Mouse (Mus musculus): Measurements from ENCODE around the gene Sema6d. TPM values are rescaled to one million over a fixed set of nuclear protein-coding genes. Genes with fewer than 3 reads are reported as not detected.
A peak's percentile ranks its signal among the peaks of the same experiment; 100 is the strongest.

Gene Sema6d
- polyA plus RNA-seq, 1 experiment from 2014 or later: 11.4 TPM

- Histone ChIP-seq H3K4me1 (peaks cover 24% of the 10 kb centered on the region), H3K36me3 (no peaks in the 10 kb centered on the region), H3K27me3 (peaks cover 15% of the 10 kb centered on the region), H3K9ac (peak overlapping the region; percentile 86), H3K27ac (no peak overlapping the region), H3K4me2 (peak overlapping the region; percentile 82), H3K4me3 (peak overlapping the region; percentile 78), H3K9me3 (no peaks in the 10 kb centered on the region)
- 11% methylated on average over 13 of the region's 13 CpGs for WGBS
- ATAC-seq (ENCODE audit: insufficient number of reproducible peaks, insufficient read depth, low FRiP score, low TSS enrichment, low read depth): no peak
Observed at GRCm38 (mm10) chr2:124611226-124611625, 521.5 kb downstream of the Sema6d start.

DNA sequence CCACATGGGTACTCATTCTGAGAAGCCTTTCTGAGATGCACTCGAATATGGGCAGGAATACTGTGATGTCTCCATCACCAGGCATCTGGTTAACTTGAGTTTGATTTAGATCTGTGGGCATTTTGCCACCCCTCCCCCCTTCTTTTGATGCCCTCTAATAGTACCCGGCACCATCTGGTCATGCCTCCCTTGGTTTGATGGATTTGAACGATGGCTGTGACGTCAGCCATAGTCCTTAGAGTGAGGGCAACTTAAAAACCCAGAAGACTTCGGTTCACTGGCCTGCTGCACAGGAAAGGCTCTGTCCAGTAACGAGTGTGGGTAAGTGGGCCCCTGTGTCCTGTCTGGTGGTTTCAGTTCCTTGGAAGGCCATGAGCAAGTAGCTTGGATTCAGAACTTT is 522.5 kb downstream of the Sema6d start:
- Histone ChIP-seq H3K36me3 (no peaks in the 10 kb centered on the region), H3K27me3 (peaks cover 14% of the 10 kb centered on the region), H3K4me3 (peak overlapping the region; percentile 78), H3K4me2 (peak overlapping the region; percentile 82), H3K9ac (peak overlapping the region; percentile 86), H3K9me3 (no peaks in the 10 kb centered on the region), H3K4me1 (peaks cover 24% of the 10 kb centered on the region), H3K27ac (no peak overlapping the region)
- no peak for ATAC-seq (ENCODE audit: insufficient number of reproducible peaks, insufficient read depth, low FRiP score, low TSS enrichment, low read depth)
- WGBS: 45% methylated on average over 6 of the region's 6 CpGs

DNA sequence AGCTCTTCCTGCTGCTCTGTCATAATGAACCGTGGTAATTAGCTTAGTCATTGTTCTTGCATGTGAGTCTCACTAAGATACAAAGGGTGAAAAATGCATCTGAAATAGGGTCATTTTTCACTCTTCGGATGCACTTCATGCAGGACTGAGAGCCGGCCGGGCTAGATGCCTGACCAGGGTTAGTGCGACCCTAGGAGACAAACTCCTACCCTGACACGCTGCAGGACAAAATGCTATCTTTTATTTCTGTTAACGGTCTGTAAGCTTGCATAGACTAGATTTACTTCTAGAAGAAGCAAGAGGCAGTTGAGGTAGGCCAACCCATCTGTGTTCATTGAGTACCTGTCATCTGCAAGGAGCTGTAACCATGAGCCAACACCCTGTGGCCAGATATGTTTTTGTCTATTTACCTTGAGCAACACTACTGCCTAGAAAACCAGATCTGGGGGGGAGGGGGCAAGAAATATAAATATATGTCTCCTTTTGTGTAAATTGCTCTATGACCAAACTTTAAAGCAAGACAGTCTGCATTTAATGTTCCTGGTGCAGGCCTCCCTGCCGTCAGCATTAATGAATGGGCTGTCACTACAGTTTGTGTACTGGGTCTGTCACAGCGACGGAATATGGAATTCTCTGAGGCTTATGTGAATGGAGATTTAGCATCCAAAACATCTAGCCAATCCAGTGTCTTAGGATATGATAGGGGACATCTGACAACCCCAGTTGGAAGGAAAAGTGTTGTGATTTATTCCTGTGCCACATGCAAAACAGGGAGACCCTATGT is 523.1 kb downstream of the Sema6d start:
- WGBS: 66% methylated on average over 10 of the region's 10 CpGs
- peak overlapping the region; percentile 78 for H3K4me3 ChIP-seq
- H3K36me3 ChIP-seq: no peaks in the 10 kb centered on the region
- peak overlapping the region; percentile 33; the same call in 1 of the 2 replicates for H3K9ac ChIP-seq
- no peak for ATAC-seq (ENCODE audit: insufficient number of reproducible peaks, insufficient read depth, low FRiP score, low TSS enrichment, low read depth)
- H3K9me3 ChIP-seq: no peaks in the 10 kb centered on the region
- H3K4me2 ChIP-seq: peak overlapping the region; percentile 82
- H3K27ac ChIP-seq: no peak overlapping the region
- H3K27me3 ChIP-seq: peaks cover 7% of the 10 kb centered on the region
- peaks cover 31% of the 10 kb centered on the region for H3K4me1 ChIP-seq

- H3K27ac ChIP-seq: no peak overlapping the region
- no peak overlapping the region for H3K9ac ChIP-seq
- H3K4me2 ChIP-seq: peak overlapping the region; percentile 82
- no peak for ATAC-seq (ENCODE audit: insufficient number of reproducible peaks, insufficient read depth, low FRiP score, low TSS enrichment, low read depth)
- no peak overlapping the region for H3K4me3 ChIP-seq
- no peaks in the 10 kb centered on the region for H3K9me3 ChIP-seq
- 82% methylated on average over 3 of the region's 3 CpGs for WGBS
- H3K4me1 ChIP-seq: peaks cover 33% of the 10 kb centered on the region
- H3K27me3 ChIP-seq: no peaks in the 10 kb centered on the region; the same call in 1 of the 2 replicates
- no peaks in the 10 kb centered on the region for H3K36me3 ChIP-seq
Observed at GRCm38 (mm10) chr2:124613671-124614210, 524.0 kb downstream of the Sema6d start.

DNA sequence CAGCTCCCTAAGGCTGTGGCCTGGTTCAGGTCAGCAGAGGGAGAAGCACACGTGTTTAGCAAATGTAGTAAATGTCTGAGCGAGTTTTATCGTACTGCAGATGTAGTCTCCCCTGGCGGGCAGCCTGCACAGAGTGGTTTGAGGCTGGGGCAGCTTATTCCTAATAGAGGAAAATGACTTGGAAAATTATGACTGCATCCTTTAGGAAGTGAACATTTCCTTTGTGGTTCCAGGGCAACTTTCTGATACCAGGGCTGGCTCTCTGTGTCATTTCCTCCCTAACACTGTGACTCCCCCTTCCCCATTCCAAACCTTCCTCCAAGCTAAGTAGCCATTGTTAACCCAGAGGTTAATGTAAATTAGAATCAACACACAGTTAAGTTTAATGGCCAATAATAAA is 527.0 kb downstream of the Sema6d start:
- ATAC-seq (ENCODE audit: insufficient number of reproducible peaks, insufficient read depth, low FRiP score, low TSS enrichment, low read depth): 0 out of 2 replicates have a peak, but pooled peaks have one; percentile 43
- Histone ChIP-seq H3K9me3 (no peaks in the 10 kb centered on the region), H3K4me3 (no peak overlapping the region), H3K27ac (no peak overlapping the region), H3K4me1 (peaks cover 26% of the 10 kb centered on the region), H3K9ac (no peak overlapping the region), H3K36me3 (no peaks in the 10 kb centered on the region), H3K4me2 (no peak overlapping the region), H3K27me3 (no peaks in the 10 kb centered on the region; the same call in 1 of the 2 replicates)
- WGBS: 49% methylated on average over 4 of the region's 4 CpGs

DNA sequence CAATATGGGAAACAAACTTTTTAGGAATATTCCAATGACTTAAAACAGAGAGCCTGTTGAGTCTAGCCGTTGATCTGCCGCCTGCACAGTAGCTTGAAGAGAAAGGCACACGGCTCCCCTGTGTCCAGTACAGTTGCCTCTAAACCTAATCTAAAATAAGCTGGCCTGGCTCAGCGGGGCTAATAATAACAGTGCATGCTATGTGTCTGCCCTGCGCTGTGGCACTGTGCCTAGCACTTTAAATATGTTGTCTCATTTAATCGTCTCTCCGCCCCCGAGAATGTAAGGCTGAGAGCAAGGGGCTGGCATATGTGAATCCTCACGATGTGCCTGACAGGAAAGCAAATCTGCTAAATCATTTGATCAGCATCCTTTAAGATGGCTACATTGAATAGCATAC is 527.7 kb downstream of the Sema6d start:
- H3K4me3 ChIP-seq: no peak overlapping the region
- no peak overlapping the region for H3K27ac ChIP-seq
- H3K4me2 ChIP-seq: no peak overlapping the region
- ATAC-seq (ENCODE audit: insufficient number of reproducible peaks, insufficient read depth, low FRiP score, low TSS enrichment, low read depth): no peak
- H3K36me3 ChIP-seq: no peaks in the 10 kb centered on the region
- no peaks in the 10 kb centered on the region for H3K9me3 ChIP-seq
- peaks cover 19% of the 10 kb centered on the region for H3K4me1 ChIP-seq
- H3K9ac ChIP-seq: no peak overlapping the region
- WGBS: 73% methylated on average over 9 of the region's 9 CpGs
- H3K27me3 ChIP-seq: no peaks in the 10 kb centered on the region; the same call in 1 of the 2 replicates

DNA sequence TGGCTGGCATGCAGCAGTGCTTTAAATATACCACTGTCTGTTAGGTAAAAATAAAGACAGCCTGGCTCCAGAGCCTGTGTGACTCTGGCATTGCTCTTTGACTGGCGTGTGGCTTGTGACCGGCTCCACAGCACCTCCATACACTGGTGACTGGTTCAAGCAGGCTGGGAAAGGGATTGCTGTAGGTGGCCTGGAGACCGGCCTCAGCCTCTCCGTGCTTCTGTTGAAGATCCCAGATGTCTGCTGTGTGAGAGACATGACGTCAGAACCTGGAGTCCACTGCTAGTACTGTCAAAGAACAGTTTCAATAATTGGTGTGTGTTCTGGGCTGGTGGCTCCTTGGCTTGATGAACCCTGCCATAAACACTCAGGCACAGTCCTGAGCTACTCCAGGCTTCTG is 528.3 kb downstream of the Sema6d start:
- H3K4me3 ChIP-seq: no peak overlapping the region
- H3K9ac ChIP-seq: no peak overlapping the region
- WGBS: 83% methylated on average over 5 of the region's 5 CpGs
- no peak overlapping the region for H3K27ac ChIP-seq
- no peaks in the 10 kb centered on the region for H3K36me3 ChIP-seq
- no peak overlapping the region for H3K4me2 ChIP-seq
- peaks cover 14% of the 10 kb centered on the region; the same call in 1 of the 2 replicates for H3K4me1 ChIP-seq
- no peaks in the 10 kb centered on the region for H3K9me3 ChIP-seq
- H3K27me3 ChIP-seq: no peaks in the 10 kb centered on the region; the same call in 1 of the 2 replicates
- no peak for ATAC-seq (ENCODE audit: insufficient number of reproducible peaks, insufficient read depth, low FRiP score, low TSS enrichment, low read depth)

DNA sequence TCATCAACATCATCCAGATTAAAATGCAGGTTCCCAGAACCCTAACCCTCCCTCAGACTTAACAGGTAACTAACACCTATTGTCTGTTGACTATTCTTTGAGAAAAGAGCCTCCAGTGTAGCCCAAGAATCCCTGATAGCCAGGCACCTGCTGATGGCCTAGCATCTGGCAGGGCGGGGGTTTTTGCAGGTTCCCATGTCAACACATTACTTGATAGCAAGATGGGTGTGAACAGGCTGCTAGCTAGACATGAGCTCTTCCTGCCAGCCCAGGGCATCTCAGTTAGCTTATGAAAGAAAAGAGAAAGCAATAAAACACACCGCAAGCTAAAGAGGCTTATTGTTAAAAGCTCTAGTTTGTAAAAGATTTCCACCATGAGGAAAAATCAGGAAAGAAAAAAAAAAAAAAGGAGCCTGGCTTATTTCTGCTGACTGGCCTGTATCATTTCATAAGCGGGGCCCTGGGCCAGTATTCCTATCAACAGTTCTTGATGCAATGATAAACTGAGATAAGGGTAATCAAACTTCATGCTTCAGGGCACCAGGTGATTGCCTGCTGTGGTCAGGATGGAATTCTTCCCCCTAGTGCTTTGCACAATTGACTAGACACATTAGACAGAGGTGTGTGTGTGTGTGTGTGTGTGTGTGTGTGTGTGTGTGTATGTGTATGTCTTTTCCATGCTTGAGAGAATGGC is 528.9 kb downstream of the Sema6d start:
- no peaks in the 10 kb centered on the region for H3K36me3 ChIP-seq
- H3K27me3 ChIP-seq: no peaks in the 10 kb centered on the region; the same call in 1 of the 2 replicates
- no peak overlapping the region for H3K27ac ChIP-seq
- no peak overlapping the region for H3K4me3 ChIP-seq
- no peaks in the 10 kb centered on the region for H3K9me3 ChIP-seq
- 83% methylated on average over 3 of the region's 3 CpGs for WGBS
- 0 out of 2 replicates have a peak, but pooled peaks cover 9% of the 10 kb centered on the region for H3K4me1 ChIP-seq
- no peak overlapping the region for H3K4me2 ChIP-seq
- H3K9ac ChIP-seq: no peak overlapping the region
- ATAC-seq (ENCODE audit: insufficient number of reproducible peaks, insufficient read depth, low FRiP score, low TSS enrichment, low read depth): no peak

DNA sequence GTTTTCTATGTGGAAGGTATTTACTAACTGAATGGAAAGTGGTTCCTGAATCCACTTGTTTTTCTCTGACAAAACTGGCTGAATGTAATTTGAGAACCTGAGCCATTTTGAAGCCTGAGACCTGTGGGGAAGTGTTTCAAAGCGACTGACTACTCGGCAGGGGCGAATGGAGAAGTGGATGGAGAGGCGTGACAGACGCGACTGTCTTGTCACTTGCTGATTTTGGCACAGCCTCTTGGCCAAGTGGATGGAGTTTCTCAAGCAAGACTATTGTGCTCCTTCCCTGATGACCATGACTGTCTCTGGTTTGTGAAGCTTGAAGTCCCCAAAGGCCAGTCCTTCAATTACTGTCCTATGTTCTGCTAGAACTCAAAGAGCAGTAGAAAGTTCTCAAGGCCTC is 530.7 kb downstream of the Sema6d start:
- no peaks in the 10 kb centered on the region for H3K9me3 ChIP-seq
- no peak overlapping the region for H3K27ac ChIP-seq
- no peak for ATAC-seq (ENCODE audit: insufficient number of reproducible peaks, insufficient read depth, low FRiP score, low TSS enrichment, low read depth)
- WGBS: 59% methylated on average over 6 of the region's 6 CpGs
- 0 out of 2 replicates have a peak, but pooled peaks cover 8% of the 10 kb centered on the region for H3K4me1 ChIP-seq
- no peak overlapping the region for H3K4me2 ChIP-seq
- no peak overlapping the region for H3K4me3 ChIP-seq
- H3K27me3 ChIP-seq: no peaks in the 10 kb centered on the region
- H3K9ac ChIP-seq: no peak overlapping the region
- H3K36me3 ChIP-seq: no peaks in the 10 kb centered on the region

DNA sequence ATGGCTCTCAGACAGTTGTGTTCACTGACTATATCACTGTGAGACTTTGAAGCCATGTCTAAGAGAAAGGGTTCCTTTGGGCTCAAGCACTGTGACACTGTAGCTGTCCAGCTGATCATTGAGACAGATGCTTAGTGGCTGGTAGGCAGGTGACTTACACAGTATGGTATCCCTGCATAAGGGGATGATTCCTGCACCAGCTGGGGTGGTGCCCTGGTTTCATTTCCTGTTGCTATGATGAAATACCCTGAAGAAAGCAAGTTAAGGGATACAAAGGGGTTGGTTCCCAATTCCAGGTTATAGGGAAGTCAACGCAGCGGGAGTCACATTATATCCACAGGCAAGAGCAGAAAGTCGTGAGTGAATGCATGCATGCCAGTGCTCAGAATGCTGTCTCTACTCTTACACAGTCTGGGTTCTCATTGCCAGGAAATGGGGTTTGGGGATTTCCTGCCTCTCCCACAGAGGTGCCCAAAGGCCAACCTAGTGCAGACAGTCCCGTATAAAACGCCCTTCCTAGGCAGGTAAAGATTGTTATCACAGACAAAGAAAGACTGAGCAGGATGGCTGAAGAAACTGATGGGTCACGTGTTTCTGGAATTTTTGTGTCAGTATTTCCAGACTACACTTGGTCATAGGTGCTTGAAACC is 532.3 kb downstream of the Sema6d start:
- H3K36me3 ChIP-seq: no peaks in the 10 kb centered on the region
- no peak overlapping the region for H3K4me2 ChIP-seq
- no peaks in the 10 kb centered on the region for H3K27me3 ChIP-seq
- H3K4me3 ChIP-seq: no peak overlapping the region
- no peak overlapping the region for H3K9ac ChIP-seq
- 71% methylated on average over 6 of the region's 6 CpGs for WGBS
- no peaks in the 10 kb centered on the region for H3K9me3 ChIP-seq
- H3K4me1 ChIP-seq: 0 out of 2 replicates have a peak, but pooled peaks cover 8% of the 10 kb centered on the region
- no peak for ATAC-seq (ENCODE audit: insufficient number of reproducible peaks, insufficient read depth, low FRiP score, low TSS enrichment, low read depth)
- no peak overlapping the region; the same call in 1 of the 2 replicates for H3K27ac ChIP-seq

DNA sequence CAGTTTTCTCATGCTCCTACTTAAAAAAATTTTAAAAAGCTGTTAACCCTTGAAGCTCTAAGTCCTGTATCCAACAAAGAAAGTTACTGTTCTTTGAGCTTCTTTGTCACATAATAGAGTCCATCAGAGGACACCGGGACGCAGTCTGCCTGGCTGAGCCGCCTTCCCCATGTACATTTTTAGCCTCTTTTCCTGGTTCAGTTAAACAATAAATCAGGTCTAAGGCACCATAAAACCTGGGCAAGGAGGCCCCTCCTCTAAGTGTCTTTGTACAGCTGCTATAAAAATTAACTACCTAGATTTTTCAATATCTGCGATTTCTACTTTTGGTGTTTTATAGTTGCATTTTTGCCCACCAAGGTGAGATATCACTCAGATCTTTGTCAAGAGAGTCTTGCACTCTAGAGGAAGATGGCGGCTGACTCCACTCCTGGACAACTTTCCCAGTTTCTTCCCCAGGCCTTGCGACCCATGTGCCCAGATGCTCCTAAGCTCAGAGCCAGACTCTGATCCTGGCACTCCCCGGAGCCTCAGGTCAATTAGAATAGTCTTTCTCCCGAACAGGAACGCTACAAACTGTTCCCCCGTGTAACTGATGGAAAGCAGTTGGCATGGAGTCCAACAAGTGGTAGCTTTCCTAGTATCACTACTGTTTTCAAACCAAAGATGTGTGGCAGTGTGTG is 534.6 kb downstream of the Sema6d start:
- no peak overlapping the region for H3K4me3 ChIP-seq
- H3K4me1 ChIP-seq: 0 out of 2 replicates have a peak, but pooled peaks cover 4% of the 10 kb centered on the region
- 89% methylated on average over 10 of the region's 10 CpGs for WGBS
- no peak for ATAC-seq (ENCODE audit: insufficient number of reproducible peaks, insufficient read depth, low FRiP score, low TSS enrichment, low read depth)
- H3K9ac ChIP-seq: no peak overlapping the region
- H3K36me3 ChIP-seq: no peaks in the 10 kb centered on the region
- no peaks in the 10 kb centered on the region for H3K9me3 ChIP-seq
- H3K27me3 ChIP-seq: no peaks in the 10 kb centered on the region
- no peak overlapping the region for H3K27ac ChIP-seq
- H3K4me2 ChIP-seq: no peak overlapping the region
